Mouse (Mus musculus): ENCODE measurements at regions not wholly inside any gene's neighbourhood (a gene's known extent, or its start where the extent isn't known, plus 50 kb on each side); places are given as distances from the start of the nearest gene placed in this dataset.
A peak's percentile ranks its signal among the peaks of the same experiment; 100 is the strongest.

- Histone ChIP-seq H3K4me3 (ENCODE audit: control insufficient read depth, low read depth, low read length) (no peak overlapping the region), H3K4me1 (ENCODE audit: control insufficient read depth, insufficient read depth, low read length) (no peaks in the 10 kb centered on the region), H3K36me3 (ENCODE audit: control insufficient read depth, insufficient read depth, low read length) (no peaks in the 10 kb centered on the region), H3K27ac (ENCODE audit: control insufficient read depth, insufficient read depth, low read depth, low read length) (no peak overlapping the region), H3K27me3 (ENCODE audit: control insufficient read depth, insufficient read depth, low read length) (no peaks in the 10 kb centered on the region)
- TF ChIP-seq CTCF (IDR thresholded peaks at IDR 0.05; ENCODE audit: control insufficient read depth, insufficient read depth, insufficient replicate concordance, low read depth, low read length) (no peak), POLR2A (IDR thresholded peaks at IDR 0.05; ENCODE audit: control insufficient read depth, low read depth, low read length) (no peak)
These were observed 522.1 kb downstream of the Arl4a start for GRCm38 (mm10) chr12:39515690-39516089.

- Histone ChIP-seq H3K27ac (ENCODE audit: control insufficient read depth, insufficient read depth, low read depth, low read length) (no peak overlapping the region), H3K4me1 (ENCODE audit: control insufficient read depth, insufficient read depth, low read length) (no peaks in the 10 kb centered on the region), H3K4me3 (ENCODE audit: control insufficient read depth, low read depth, low read length) (no peak overlapping the region), H3K36me3 (ENCODE audit: control insufficient read depth, insufficient read depth, low read length) (no peaks in the 10 kb centered on the region), H3K27me3 (ENCODE audit: control insufficient read depth, insufficient read depth, low read length) (no peaks in the 10 kb centered on the region)
- TF ChIP-seq CTCF (IDR thresholded peaks at IDR 0.05; ENCODE audit: control insufficient read depth, insufficient read depth, insufficient replicate concordance, low read depth, low read length) (no peak), POLR2A (IDR thresholded peaks at IDR 0.05; ENCODE audit: control insufficient read depth, low read depth, low read length) (no peak)
These were observed 527.0 kb downstream of the Arl4a start for GRCm38 (mm10) chr12:39510855-39511254.

- Histone ChIP-seq H3K27ac (ENCODE audit: control insufficient read depth, insufficient read depth, low read depth, low read length) (no peak overlapping the region), H3K4me3 (ENCODE audit: control insufficient read depth, low read depth, low read length) (no peak overlapping the region; the same call in 1 of the 2 replicates), H3K27me3 (ENCODE audit: control insufficient read depth, insufficient read depth, low read length) (no peaks in the 10 kb centered on the region), H3K36me3 (ENCODE audit: control insufficient read depth, insufficient read depth, low read length) (no peaks in the 10 kb centered on the region), H3K4me1 (ENCODE audit: control insufficient read depth, insufficient read depth, low read length) (no peaks in the 10 kb centered on the region)
- no peak for TF ChIP-seq POLR2A (IDR thresholded peaks at IDR 0.05; ENCODE audit: control insufficient read depth, low read depth, low read length)
- peak; percentile 27; the same call in 1 of the 2 replicates for TF ChIP-seq CTCF (IDR thresholded peaks at IDR 0.05; ENCODE audit: control insufficient read depth, insufficient read depth, insufficient replicate concordance, low read depth, low read length)
These were observed 527.6 kb downstream of the Arl4a start for GRCm38 (mm10) chr12:39510073-39510812.

- no peaks in the 10 kb centered on the region for H3K36me3 ChIP-seq (ENCODE audit: control insufficient read depth, insufficient read depth, low read length)
- no peaks in the 10 kb centered on the region for H3K27me3 ChIP-seq (ENCODE audit: control insufficient read depth, insufficient read depth, low read length)
- TF ChIP-seq POLR2A (IDR thresholded peaks at IDR 0.05; ENCODE audit: control insufficient read depth, low read depth, low read length), result no peak
- TF ChIP-seq CTCF (IDR thresholded peaks at IDR 0.05; ENCODE audit: control insufficient read depth, insufficient read depth, insufficient replicate concordance, low read depth, low read length), result no peak
- no peak overlapping the region for H3K4me3 ChIP-seq (ENCODE audit: control insufficient read depth, low read depth, low read length)
- no peak overlapping the region for H3K27ac ChIP-seq (ENCODE audit: control insufficient read depth, insufficient read depth, low read depth, low read length)
- H3K4me1 ChIP-seq (ENCODE audit: control insufficient read depth, insufficient read depth, low read length), result no peaks in the 10 kb centered on the region
These were observed 541.6 kb downstream of the Arl4a start for GRCm38 (mm10) chr12:39496203-39496602.

GRCm38 (mm10) chr12:39493578-39494218, 544.1 kb downstream of the Arl4a start:
- TF ChIP-seq CTCF (IDR thresholded peaks at IDR 0.05; ENCODE audit: control insufficient read depth, insufficient read depth, insufficient replicate concordance, low read depth, low read length), result no peak
- TF ChIP-seq POLR2A (IDR thresholded peaks at IDR 0.05; ENCODE audit: control insufficient read depth, low read depth, low read length), result no peak

GRCm38 (mm10) chr12:39493114-39493513, 544.7 kb downstream of the Arl4a start:
- no peak overlapping the region for H3K4me3 ChIP-seq (ENCODE audit: control insufficient read depth, low read depth, low read length)
- no peak overlapping the region for H3K27ac ChIP-seq (ENCODE audit: control insufficient read depth, insufficient read depth, low read depth, low read length)
- H3K27me3 ChIP-seq (ENCODE audit: control insufficient read depth, insufficient read depth, low read length), result no peaks in the 10 kb centered on the region
- no peaks in the 10 kb centered on the region for H3K4me1 ChIP-seq (ENCODE audit: control insufficient read depth, insufficient read depth, low read length)
- H3K36me3 ChIP-seq (ENCODE audit: control insufficient read depth, insufficient read depth, low read length), result no peaks in the 10 kb centered on the region
- TF ChIP-seq CTCF (IDR thresholded peaks at IDR 0.05; ENCODE audit: control insufficient read depth, insufficient read depth, insufficient replicate concordance, low read depth, low read length), result no peak
- no peak for TF ChIP-seq POLR2A (IDR thresholded peaks at IDR 0.05; ENCODE audit: control insufficient read depth, low read depth, low read length)

More at GRCm38 (mm10) chr12:39493578-39494218, 544.1 kb downstream of the Arl4a start:
- no peaks in the 10 kb centered on the region for H3K4me1 ChIP-seq (ENCODE audit: control insufficient read depth, insufficient read depth, low read length)
- H3K4me3 ChIP-seq (ENCODE audit: control insufficient read depth, low read depth, low read length), result no peak overlapping the region
- no peaks in the 10 kb centered on the region for H3K27me3 ChIP-seq (ENCODE audit: control insufficient read depth, insufficient read depth, low read length)
- H3K36me3 ChIP-seq (ENCODE audit: control insufficient read depth, insufficient read depth, low read length), result no peaks in the 10 kb centered on the region
- no peak overlapping the region for H3K27ac ChIP-seq (ENCODE audit: control insufficient read depth, insufficient read depth, low read depth, low read length)

- TF ChIP-seq POLR2A (IDR thresholded peaks at IDR 0.05; ENCODE audit: control insufficient read depth, low read depth, low read length) (no peak), CTCF (IDR thresholded peaks at IDR 0.05; ENCODE audit: control insufficient read depth, insufficient read depth, insufficient replicate concordance, low read depth, low read length) (no peak)
- no peak overlapping the region for H3K4me3 ChIP-seq (ENCODE audit: control insufficient read depth, low read depth, low read length)
These were observed 564.8 kb downstream of the Arl4a start for GRCm38 (mm10) chr12:39472984-39473383.

More at GRCm38 (mm10) chr12:39472984-39473383, 564.8 kb downstream of the Arl4a start:
- Histone ChIP-seq H3K27ac (ENCODE audit: control insufficient read depth, insufficient read depth, low read depth, low read length) (no peak overlapping the region), H3K27me3 (ENCODE audit: control insufficient read depth, insufficient read depth, low read length) (no peaks in the 10 kb centered on the region), H3K36me3 (ENCODE audit: control insufficient read depth, insufficient read depth, low read length) (no peaks in the 10 kb centered on the region), H3K4me1 (ENCODE audit: control insufficient read depth, insufficient read depth, low read length) (no peaks in the 10 kb centered on the region)
